Mouse (Mus musculus) spleen, adult 2 months (tissue): ENCODE data around the gene Cchcr1. TPM values are rescaled to one million over a fixed set of nuclear protein-coding genes. Genes with fewer than 3 reads are reported as not detected.

Source experiments
- DNase-seq, 2 experiments: peaks; one replicate each; pipeline versions ENCODE4 v3.0.0 to v3.0.0-alpha.2; 2012 to 2021; ENCODE audit warnings: low spot score in 2 of 2, low read depth in 1 of 2
- H3K27ac ChIP-seq: fragments of 200-500 bp; 2 replicates; pipeline ENCODE4 v1.5.1; 2012; ENCODE audit warnings: low read length, inconsistent platforms; ENCODE audit not compliant: insufficient read depth
- H3K27me3 ChIP-seq: fragments of 200-500 bp; 2 replicates; pipeline ENCODE4 v1.6.1; 2012; ENCODE audit warnings: mild to moderate bottlenecking, moderate library complexity, low read length, inconsistent platforms; ENCODE audit not compliant: control insufficient read depth, insufficient read depth
- H3K36me3 ChIP-seq: fragments of 200-500 bp; 2 replicates; pipeline ENCODE4 v1.6.1; 2012; ENCODE audit warnings: mild to moderate bottlenecking, low read length, inconsistent platforms; ENCODE audit not compliant: control insufficient read depth, insufficient read depth
- H3K4me1 ChIP-seq: fragments of 200-500 bp; 2 replicates; pipeline ENCODE4 v1.6.1; 2011; ENCODE audit warnings: inconsistent platforms; ENCODE audit not compliant: control insufficient read depth, insufficient read depth, insufficient read length
- H3K4me3 ChIP-seq: fragments of 200-500 bp; 2 replicates; pipeline ENCODE4 v1.5.1; 2011; ENCODE audit warnings: mild to moderate bottlenecking, inconsistent platforms; ENCODE audit not compliant: insufficient read depth, insufficient read length; ENCODE audit errors: extremely low read depth
- CTCF ChIP-seq: fragments of 200-500 bp; IDR thresholded peaks from 2 replicates; pipeline ENCODE4 v1.5.1; 2011; ENCODE audit warnings: mild to moderate bottlenecking, inconsistent platforms; ENCODE audit not compliant: insufficient read depth, insufficient read length, insufficient replicate concordance; ENCODE audit errors: extremely low read depth
- POLR2A ChIP-seq: fragments of 200-500 bp; IDR thresholded peaks from 2 replicates; pipeline ENCODE4 v1.6.1; 2011; ENCODE audit warnings: low read depth, low read length, inconsistent platforms
- WGBS: fragments of 180-500 bp; shearing (Covaris S2); methylation state at CpG from one replicate; pipeline ENCODE4 v1.1.7; 2018; 5-methylcytosine and 5-hydroxymethylcytosine counted together
- polyA plus RNA-seq: library from polyadenylated mRNA; depleted of rRNA; stranded (reverse); fragments of >200 nt; gene quantifications from 2 replicates; pipeline ENCODE4 v1.2.3, GENCODE M21; 2012

The Cchcr1 gene
- polyA plus RNA-seq, 1 experiment = 4.4 TPM

DNA sequence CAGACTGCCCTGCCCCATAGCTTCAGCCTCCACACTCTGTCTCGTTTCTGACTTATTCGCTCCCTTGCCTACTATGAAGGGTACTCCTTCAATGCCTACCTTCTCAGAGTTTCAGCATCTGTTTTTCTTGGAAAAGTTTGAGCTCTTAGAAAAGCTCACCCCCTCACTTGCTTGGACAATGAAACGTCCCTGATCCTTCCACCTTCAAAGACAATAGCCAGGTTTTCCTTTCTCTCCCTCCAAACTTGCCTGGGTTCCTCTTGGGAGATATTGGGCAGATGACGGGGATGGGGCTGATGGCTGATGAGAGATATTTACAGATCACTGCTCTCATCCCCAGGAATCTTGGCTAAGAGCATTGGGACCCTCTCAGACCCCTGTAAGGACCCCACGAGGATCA, 37.4 kb downstream of the Cchcr1 start:
- no peak overlapping the region for H3K4me3 ChIP-seq
- no peaks in the 10 kb centered on the region for H3K4me1 ChIP-seq
- no peak for DNase-seq
- 81% methylated on average over 5 of the region's 5 CpGs for WGBS
- H3K27me3 ChIP-seq = no peaks in the 10 kb centered on the region
- no peaks in the 10 kb centered on the region for H3K36me3 ChIP-seq
- H3K27ac ChIP-seq = no peak overlapping the region
- TF ChIP-seq CTCF (no peak), POLR2A (no peak)

DNA sequence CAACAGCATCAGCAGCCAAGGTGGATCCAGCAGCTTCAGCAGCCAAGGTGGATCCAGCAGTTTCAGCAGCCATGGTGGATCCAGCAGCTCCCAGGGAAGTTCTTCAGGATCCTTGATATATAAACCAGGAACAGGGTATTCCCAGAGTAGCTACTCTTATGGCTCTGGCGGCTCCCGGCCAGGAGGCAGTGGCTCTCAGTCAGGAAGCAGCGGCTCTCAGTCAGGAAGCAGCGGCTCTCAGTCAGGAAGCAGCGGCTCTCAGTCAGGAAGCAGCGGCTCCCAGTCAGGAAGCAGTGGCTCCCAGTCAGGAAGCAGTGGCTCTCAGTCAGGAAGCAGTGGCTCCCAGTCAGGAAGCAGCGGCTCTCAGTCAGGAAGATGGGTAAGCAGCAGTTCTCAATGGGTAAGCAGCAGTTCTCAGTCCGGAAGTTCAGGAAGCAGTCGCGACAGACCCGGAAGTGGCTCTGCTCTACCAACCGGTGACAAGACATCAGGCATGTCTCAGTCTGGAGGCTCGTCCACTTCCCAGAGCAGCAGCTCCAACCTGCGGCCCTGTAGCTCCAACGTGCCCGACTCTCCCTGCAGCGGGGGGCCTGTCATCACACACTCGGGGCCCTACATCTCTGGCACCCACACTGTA, 38.0 kb downstream of the Cchcr1 start:
- TF ChIP-seq CTCF = no peak
- no peak for TF ChIP-seq POLR2A
- WGBS = 86% methylated on average over 18 of the region's 18 CpGs
- Histone ChIP-seq H3K4me3 (no peak overlapping the region), H3K27me3 (no peaks in the 10 kb centered on the region), H3K27ac (no peak overlapping the region), H3K4me1 (no peaks in the 10 kb centered on the region), H3K36me3 (no peaks in the 10 kb centered on the region)
- DNase-seq = no peak

DNA sequence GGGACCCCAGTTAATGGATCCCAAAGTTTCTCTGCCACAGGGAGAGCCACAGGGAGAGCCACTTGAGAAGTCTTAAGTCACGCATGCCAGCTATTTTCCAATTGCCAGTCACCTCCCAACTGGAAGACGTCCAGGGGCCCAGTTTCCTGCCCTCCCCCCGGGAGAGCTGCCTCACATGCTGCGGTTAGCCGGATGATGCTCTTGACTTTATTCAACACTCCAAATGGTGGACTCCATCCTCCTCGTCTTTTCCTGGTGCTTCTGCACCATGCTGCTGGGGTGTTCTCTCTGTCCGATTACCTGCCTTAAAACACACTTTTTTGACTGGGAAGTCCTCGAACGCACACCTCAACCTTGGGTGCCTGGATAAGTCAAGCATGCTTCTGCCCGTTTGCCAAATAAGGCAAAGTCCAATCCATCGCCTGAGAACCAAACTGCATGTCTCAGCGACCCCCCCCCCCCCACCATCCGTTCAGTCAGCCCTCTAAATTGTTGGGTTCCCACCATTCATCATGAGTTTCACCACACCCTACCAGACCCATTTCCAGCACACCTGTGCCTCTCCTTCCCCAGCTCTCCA, 39.4 kb downstream of the Cchcr1 start:
- no peak for TF ChIP-seq POLR2A
- TF ChIP-seq CTCF = no peak
- WGBS = 88% methylated on average over 13 of the region's 13 CpGs
- Histone ChIP-seq H3K27ac (no peak overlapping the region), H3K4me3 (no peak overlapping the region), H3K27me3 (no peaks in the 10 kb centered on the region), H3K4me1 (no peaks in the 10 kb centered on the region), H3K36me3 (no peaks in the 10 kb centered on the region)
- no peak for DNase-seq

GRCm38 (mm10) chr17:35556812-35557211, 39.9 kb downstream of the Cchcr1 start:
- no peaks in the 10 kb centered on the region for H3K36me3 ChIP-seq
- WGBS = 25% methylated on average over 5 of the region's 5 CpGs
- H3K4me3 ChIP-seq = no peak overlapping the region
- DNase-seq = no peak
- no peak overlapping the region for H3K27ac ChIP-seq
- H3K4me1 ChIP-seq = no peaks in the 10 kb centered on the region
- TF ChIP-seq POLR2A (no peak), CTCF (peak; percentile 22; the same call in 1 of the 2 replicates)
- H3K27me3 ChIP-seq = no peaks in the 10 kb centered on the region

DNA sequence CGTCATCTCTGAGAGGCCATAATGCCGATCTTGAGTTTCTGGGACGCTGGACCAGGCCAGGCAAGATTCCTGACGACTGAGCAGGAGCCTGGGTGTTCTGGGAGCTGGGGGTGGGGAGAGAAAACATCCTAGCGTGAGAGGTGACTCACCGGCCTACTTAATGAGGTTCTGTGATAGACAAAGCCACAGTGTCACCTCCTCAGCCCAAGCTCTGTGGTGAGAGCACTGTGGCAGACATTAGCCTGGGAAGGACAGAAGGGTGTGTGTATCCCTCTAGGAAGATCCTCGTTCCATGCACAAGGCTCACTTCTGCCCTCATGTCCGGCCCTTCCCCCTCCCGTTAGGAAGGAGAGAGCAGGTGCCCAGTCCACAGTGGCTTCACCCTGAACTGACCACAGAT, 40.5 kb downstream of the Cchcr1 start:
- no peaks in the 10 kb centered on the region for H3K4me1 ChIP-seq
- H3K4me3 ChIP-seq = no peak overlapping the region
- WGBS = 83% methylated on average over 9 of the region's 9 CpGs
- no peak overlapping the region for H3K27ac ChIP-seq
- H3K27me3 ChIP-seq = no peaks in the 10 kb centered on the region
- TF ChIP-seq CTCF (no peak), POLR2A (no peak)
- no peaks in the 10 kb centered on the region for H3K36me3 ChIP-seq
- no peak for DNase-seq

- no peaks in the 10 kb centered on the region for H3K4me1 ChIP-seq
- no peak for DNase-seq
- H3K27ac ChIP-seq = no peak overlapping the region
- TF ChIP-seq CTCF (no peak), POLR2A (no peak)
- H3K27me3 ChIP-seq = no peaks in the 10 kb centered on the region
- 70% methylated on average over 8 of the region's 8 CpGs for WGBS
- no peak overlapping the region for H3K4me3 ChIP-seq
- no peaks in the 10 kb centered on the region for H3K36me3 ChIP-seq
Measured at GRCm38 (mm10) chr17:35558216-35558615, 41.3 kb downstream of the Cchcr1 start.

DNA sequence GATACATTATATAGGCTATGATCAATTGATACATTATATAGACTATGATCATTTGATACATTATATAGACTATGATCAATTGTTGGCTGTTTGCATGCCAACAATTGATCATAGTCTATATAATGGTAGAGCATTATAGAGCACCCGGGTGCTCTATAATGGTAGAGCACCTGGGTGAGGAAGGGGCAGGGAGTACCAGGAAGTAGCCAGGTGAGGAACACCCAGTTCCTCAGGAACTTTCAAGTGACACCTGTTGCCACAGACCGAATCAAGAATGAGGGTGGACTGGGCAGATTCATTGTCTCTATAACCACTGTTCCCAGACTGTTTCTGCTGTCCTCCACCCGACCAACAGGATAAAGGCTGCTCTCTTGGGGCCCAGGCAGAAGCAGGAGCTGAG, 50.2 kb downstream of the Cchcr1 start, which contains the start of gene 2300002M23Rik:
Gene 2300002M23Rik, plus strand, starts transcription at position 301 of the 400 bp plus-strand sequence.
- Histone ChIP-seq H3K4me3 (no peak within 1 kb of the TSS), H3K27ac (no peak within 1 kb of the TSS), H3K27me3 (peaks cover 3% of the 10 kb centered on the region; the same call in 1 of the 2 replicates), H3K4me1 (no peaks in the 10 kb centered on the region), H3K36me3 (no peaks in the 10 kb centered on the region)
- WGBS = 52% methylated on average over 3 of the region's 3 CpGs
- TF ChIP-seq POLR2A = no peak
- DNase-seq = no peak
